Mouse (Mus musculus) kidney, adult 2 months (tissue): ENCODE measurements around the gene Ogfr.

ENCODE experiments used
- CTCF ChIP-seq: fragments of 200-500 bp; conservative IDR thresholded peaks from 2 replicates; pipeline ENCODE4 v1.5.1; 2011; ENCODE audit warnings: low read depth, mild to moderate bottlenecking, control low read depth, low read length, moderate library complexity, mixed read lengths; ENCODE audit not compliant: insufficient read depth, insufficient read length
- POLR2A ChIP-seq: fragments of 200-500 bp; IDR thresholded peaks from one replicate; pipeline ENCODE4 v1.6.1; 2011; ENCODE audit warnings: low read depth, low read length, control low read depth

GRCm38 (mm10) chr2:180552340-180552739 is 36.7 kb upstream of the Ogfr start:
- TF ChIP-seq CTCF (no peak), POLR2A (no peak)
